Mouse (Mus musculus) intestine, postnatal 0 days (tissue): Measurements from ENCODE around the gene Polr2l. TPM values are rescaled to one million over a fixed set of nuclear protein-coding genes. Genes with fewer than 3 reads are reported as not detected.

Source experiments
- ATAC-seq: fragments of 200-750 bp; cut with Nextera tagmentation; 2 replicates; pipeline ENCODE4 v1.8.0; 2017; ENCODE audit warnings: mild to moderate bottlenecking, moderate TSS enrichment, moderate library complexity
- H3K27ac ChIP-seq: fragments of 300-500 bp; sonication (generic); 2 replicates; pipeline ENCODE4 v1.5.1; 2014; ENCODE audit warnings: mild to moderate bottlenecking, low read depth, low read length, moderate library complexity
- H3K27me3 ChIP-seq: fragments of 300-500 bp; sonication (generic); replicated peaks from 2 replicates; pipeline ENCODE4 v1.6.1; 2014; ENCODE audit warnings: low read length, mixed read lengths; ENCODE audit not compliant: control insufficient read depth, insufficient read depth
- H3K36me3 ChIP-seq: fragments of 300-500 bp; sonication (generic); 2 replicates; pipeline ENCODE4 v1.6.1; 2014; ENCODE audit warnings: mild to moderate bottlenecking, moderate library complexity; ENCODE audit not compliant: control insufficient read depth, insufficient read depth
- H3K4me1 ChIP-seq: fragments of 300-500 bp; sonication (generic); replicated peaks from 2 replicates; pipeline ENCODE4 v1.6.1; 2014; ENCODE audit warnings: antibody characterized with exemption, low read length, mixed read lengths; ENCODE audit not compliant: control insufficient read depth, insufficient read depth
- H3K4me2 ChIP-seq: fragments of 300-500 bp; sonication (generic); replicated peaks from 2 replicates; pipeline ENCODE4 v1.6.1; 2014; ENCODE audit warnings: low read depth, mild to moderate bottlenecking, moderate library complexity
- H3K4me3 ChIP-seq: fragments of 300-500 bp; sonication (generic); 2 replicates; pipeline ENCODE4 v1.5.1; 2014; ENCODE audit warnings: low read depth, low read length
- H3K9ac ChIP-seq: fragments of 300-500 bp; sonication (generic); 2 replicates; pipeline ENCODE4 v1.6.1; 2014; ENCODE audit warnings: mild to moderate bottlenecking, low read depth, low read length
- H3K9me3 ChIP-seq: fragments of 300-500 bp; sonication (generic); 2 replicates; pipeline ENCODE4 v1.6.1; 2016; ENCODE audit warnings: mixed run types; ENCODE audit not compliant: control insufficient read depth
- CTCF ChIP-seq: sonication (generic); IDR thresholded peaks from 2 replicates; pipeline ENCODE4 v1.5.1; 2016; ENCODE audit warnings: low read depth, mild to moderate bottlenecking, control low read depth, antibody characterized with exemption, moderate library complexity
- WGBS: fragments of 180-500 bp; shearing (Covaris S2); extraction: QIAGEN DNeasy Blood & Tissue Kit; methylation state at CpG from one replicate; pipeline ENCODE4 v1.1.7; 2014; 5-methylcytosine and 5-hydroxymethylcytosine counted together
- polyA plus RNA-seq: library from polyadenylated mRNA; unstranded; fragments of >200 nt; fragmentation: Nextera tagmentation; extraction: Ambion mirVana; gene quantifications from 2 replicates; pipeline ENCODE4 v1.2.1, GENCODE M21; 2015

The Polr2l gene
- polyA plus RNA-seq, 1 experiment from 2014 or later: 36.8 TPM

- ATAC-seq: no peak
- H3K36me3 ChIP-seq: peaks cover 11% of the 10 kb centered on the region
- peaks cover 11% of the 10 kb centered on the region for H3K27me3 ChIP-seq
- peaks cover 8% of the 10 kb centered on the region for H3K4me1 ChIP-seq
- peak overlapping the region; percentile 51 for H3K4me2 ChIP-seq
- H3K9me3 ChIP-seq: no peaks in the 10 kb centered on the region
- H3K9ac ChIP-seq: 0 out of 2 replicates have a peak overlapping the region, but pooled peaks have one; percentile 11
- no peak for TF ChIP-seq CTCF
- H3K4me3 ChIP-seq: peak overlapping the region; percentile 9; the same call in 1 of the 2 replicates
- no peak overlapping the region for H3K27ac ChIP-seq
- WGBS: 64% methylated on average over 12 of the region's 12 CpGs
Measured at GRCm38 (mm10) chr7:141463824-141464602, 10.9 kb downstream of the Polr2l start.

GRCm38 (mm10) chr7:141462333-141462821 is 12.6 kb downstream of the Polr2l start:
- TF ChIP-seq CTCF: no peak
- H3K9me3 ChIP-seq: no peaks in the 10 kb centered on the region
- H3K4me2 ChIP-seq: peak overlapping the region; percentile 89
- H3K36me3 ChIP-seq: peaks cover 24% of the 10 kb centered on the region
- H3K4me3 ChIP-seq: peak overlapping the region; percentile 53
- H3K27ac ChIP-seq: 0 out of 2 replicates have a peak overlapping the region, but pooled peaks have one; percentile 57
- peak overlapping the region; percentile 66; the same call in 1 of the 2 replicates for H3K9ac ChIP-seq
- ATAC-seq: no peak
- no peaks in the 10 kb centered on the region for H3K4me1 ChIP-seq
- H3K27me3 ChIP-seq: peaks cover 11% of the 10 kb centered on the region
- 19% methylated on average over 5 of the region's 5 CpGs for WGBS

GRCm38 (mm10) chr7:141461521-141462332 is 13.2 kb downstream of the Polr2l start:
- H3K4me2 ChIP-seq: peak overlapping the region; percentile 89
- ATAC-seq: peak; percentile 16; the same call in 1 of the 2 replicates
- no peaks in the 10 kb centered on the region for H3K4me1 ChIP-seq
- WGBS: 2% methylated on average over 58 of the region's 59 CpGs
- H3K27ac ChIP-seq: peak overlapping the region; percentile 57; the same call in 1 of the 2 replicates
- no peaks in the 10 kb centered on the region for H3K9me3 ChIP-seq
- H3K36me3 ChIP-seq: peaks cover 27% of the 10 kb centered on the region
- peak; percentile 57 for TF ChIP-seq CTCF
- H3K9ac ChIP-seq: peak overlapping the region; percentile 66
- H3K27me3 ChIP-seq: peaks cover 11% of the 10 kb centered on the region
- peak overlapping the region; percentile 53 for H3K4me3 ChIP-seq

GRCm38 (mm10) chr7:141460391-141461113 is 14.4 kb downstream of the Polr2l start, which contains the start of gene Cracr2b:
Gene Cracr2b, plus strand, starts transcription at chr7:141461094.
- peak within 1 kb of the TSS; percentile 57; the same call in 1 of the 2 replicates for H3K27ac ChIP-seq
- TF ChIP-seq CTCF: no peak
- 48% methylated on average over 15 of the region's 15 CpGs for WGBS
- H3K9ac ChIP-seq: peak within 1 kb of the TSS; percentile 66
- peak within 1 kb of the TSS; percentile 53 for H3K4me3 ChIP-seq
- peaks cover 27% of the 10 kb centered on the region for H3K36me3 ChIP-seq
- H3K4me1 ChIP-seq: no peaks in the 10 kb centered on the region; the same call in 1 of the 2 replicates
- ATAC-seq: no peak
- H3K4me2 ChIP-seq: peak within 1 kb of the TSS; percentile 89
- H3K9me3 ChIP-seq: no peaks in the 10 kb centered on the region
- peaks cover 11% of the 10 kb centered on the region for H3K27me3 ChIP-seq

GRCm38 (mm10) chr7:141460001-141460390 is 14.9 kb downstream of the Polr2l start:
- WGBS: 54% methylated on average over 5 of the region's 5 CpGs
- Histone ChIP-seq H3K9me3 (no peaks in the 10 kb centered on the region), H3K36me3 (peaks cover 27% of the 10 kb centered on the region), H3K9ac (no peak overlapping the region), H3K27ac (no peak overlapping the region), H3K4me1 (no peaks in the 10 kb centered on the region; the same call in 1 of the 2 replicates), H3K4me3 (no peak overlapping the region), H3K4me2 (no peak overlapping the region), H3K27me3 (peaks cover 9% of the 10 kb centered on the region)
- ATAC-seq: no peak
- TF ChIP-seq CTCF: no peak
